Mouse (Mus musculus): ENCODE data around the gene Spag16.

Spag16 gene

GRCm38 (mm10) chr1:70104683-70105082, 277.9 kb downstream of the Spag16 start:
- DNase-seq, result no peak

- no peak for DNase-seq
Measured at GRCm38 (mm10) chr1:70116212-70116982, 289.6 kb downstream of the Spag16 start.

- peak; percentile 38 to 59 for DNase-seq
Measured at GRCm38 (mm10) chr1:70128035-70128434, 301.3 kb downstream of the Spag16 start.

DNA sequence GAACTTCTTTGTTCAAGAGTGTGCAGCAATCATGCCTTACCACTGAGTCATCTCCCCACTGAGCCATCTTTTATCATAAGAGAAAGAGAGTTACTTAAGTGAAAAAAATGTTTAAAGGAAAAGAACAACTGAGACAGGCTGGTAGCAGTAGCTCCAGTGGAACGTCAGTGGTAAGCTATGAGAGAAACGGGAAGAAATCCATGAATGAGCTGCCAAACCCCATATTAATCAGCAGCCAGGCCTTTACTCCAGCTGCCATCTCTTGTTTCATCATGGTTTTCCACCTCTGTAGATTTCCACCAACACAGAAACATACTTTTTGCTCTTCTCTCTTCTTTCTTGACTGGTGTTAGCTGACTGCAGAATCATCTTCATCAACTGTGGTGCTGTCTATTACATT, 308.8 kb downstream of the Spag16 start:
- DNase-seq, result no peak

GRCm38 (mm10) chr1:70165343-70166158, 338.8 kb downstream of the Spag16 start:
- peak; percentile 7 for DNase-seq

DNA sequence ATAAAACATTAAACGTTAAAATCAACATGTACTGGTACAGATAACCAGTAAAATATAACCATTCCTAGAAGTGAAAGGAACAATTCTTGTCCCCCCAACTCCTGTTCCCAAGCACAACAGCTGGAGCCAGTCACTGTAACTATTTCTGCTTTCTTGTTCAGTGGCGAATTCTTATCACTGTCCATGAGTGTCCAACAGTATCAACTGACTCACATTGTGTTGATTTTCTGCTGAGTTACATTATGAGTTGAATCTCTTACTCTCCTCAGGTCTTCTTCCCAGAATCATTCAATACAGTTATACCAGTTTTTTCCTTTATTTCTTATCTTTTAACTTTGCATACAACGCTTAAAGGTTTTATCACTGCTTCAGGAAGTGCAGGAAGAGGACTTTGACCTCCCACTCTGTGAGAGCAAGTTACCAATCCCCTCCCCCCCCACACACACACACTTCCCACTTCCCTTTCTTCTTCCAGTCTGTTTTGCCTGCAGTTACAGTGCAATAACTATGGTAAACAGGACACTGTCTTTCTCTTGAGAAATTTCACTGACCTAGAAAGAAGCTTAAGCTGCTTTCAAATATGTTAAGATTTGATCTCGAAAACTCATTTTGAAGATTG, 353.5 kb downstream of the Spag16 start:
- DNase-seq, result no peak

DNA sequence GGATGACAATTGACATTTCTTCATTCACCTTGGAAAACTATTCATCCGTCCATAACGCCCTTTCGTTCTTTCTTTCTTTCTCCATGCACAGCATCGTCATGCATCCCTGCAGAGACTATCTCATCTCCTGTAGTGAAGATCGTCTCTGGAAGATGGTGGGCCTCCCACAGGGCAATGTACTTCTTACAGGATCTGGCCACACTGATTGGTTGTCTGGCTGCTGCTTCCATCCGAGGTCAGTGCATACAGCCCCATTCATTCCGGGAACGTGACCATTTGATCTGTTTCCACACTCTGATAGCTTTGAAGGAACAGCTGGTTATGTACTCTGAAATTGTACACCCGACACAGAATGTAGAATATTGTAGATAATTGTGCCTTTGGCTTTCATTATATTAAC, 438.0 kb downstream of the Spag16 start:
- no peak for DNase-seq

GRCm38 (mm10) chr1:70265920-70266505, 439.2 kb downstream of the Spag16 start:
- DNase-seq, result no peak

GRCm38 (mm10) chr1:70270139-70270538, 443.4 kb downstream of the Spag16 start:
- DNase-seq, result peak; percentile 39 to 44

- no peak for DNase-seq
Measured at GRCm38 (mm10) chr1:70272753-70273152, 446.0 kb downstream of the Spag16 start.

DNA sequence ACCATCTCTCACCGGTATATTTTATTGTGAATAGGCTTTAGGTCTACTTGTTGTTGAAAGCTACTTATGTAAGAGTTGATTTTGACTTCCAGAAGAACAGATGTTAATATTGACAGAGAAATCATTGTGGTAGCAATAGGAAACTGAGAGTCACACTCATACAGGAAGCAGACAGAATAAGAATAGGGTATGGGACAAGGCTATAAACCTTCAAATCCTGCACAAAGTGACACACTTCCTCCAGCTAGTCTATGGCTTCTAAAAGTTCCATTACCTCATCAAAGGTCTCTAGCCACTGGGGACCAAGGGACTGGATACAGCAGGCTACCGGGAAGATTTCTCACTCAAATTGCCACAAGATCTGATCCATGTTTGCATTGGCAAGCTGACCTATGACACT, 452.5 kb downstream of the Spag16 start:
- DNase-seq, result no peak

DNA sequence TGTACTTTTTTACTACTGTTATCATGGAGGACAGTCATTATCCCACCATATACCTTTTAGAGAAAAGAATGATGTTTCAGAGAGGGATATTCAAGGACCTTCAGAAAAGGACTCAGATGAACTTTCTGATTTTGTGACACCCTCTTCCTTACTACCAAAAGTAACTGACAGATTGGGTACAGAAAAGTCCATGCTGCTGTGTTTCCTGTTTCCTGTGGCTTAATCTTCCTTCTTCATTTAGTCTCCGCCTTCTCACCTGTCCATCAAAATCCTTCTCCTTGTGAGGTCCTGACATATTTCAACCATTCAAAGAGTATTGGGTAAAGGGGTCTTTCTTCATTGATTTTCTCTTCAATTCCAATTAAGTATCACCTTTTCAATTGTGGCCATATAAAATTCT, 456.6 kb downstream of the Spag16 start:
- no peak for DNase-seq

DNA sequence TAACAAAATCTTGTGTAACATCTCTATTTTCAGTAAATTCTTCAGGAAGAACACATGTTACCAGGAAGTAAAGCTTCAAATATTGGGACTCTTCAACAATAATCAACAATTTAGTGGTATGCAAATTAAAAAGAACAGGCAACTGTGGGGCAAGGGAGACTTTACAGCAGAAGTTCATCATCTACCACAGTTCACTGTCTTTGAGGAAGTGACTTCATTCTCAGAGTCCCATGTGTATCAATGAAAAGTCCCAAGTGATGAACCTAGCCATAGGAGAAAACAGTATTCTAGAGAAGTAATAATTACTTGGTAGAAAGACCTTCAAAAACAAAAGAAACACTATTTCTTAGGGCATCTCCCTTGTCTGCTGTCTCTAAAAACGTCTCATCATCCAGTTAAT, 457.4 kb downstream of the Spag16 start:
- DNase-seq, result no peak

GRCm38 (mm10) chr1:70316128-70316765, 489.5 kb downstream of the Spag16 start:
- no peak for DNase-seq

DNA sequence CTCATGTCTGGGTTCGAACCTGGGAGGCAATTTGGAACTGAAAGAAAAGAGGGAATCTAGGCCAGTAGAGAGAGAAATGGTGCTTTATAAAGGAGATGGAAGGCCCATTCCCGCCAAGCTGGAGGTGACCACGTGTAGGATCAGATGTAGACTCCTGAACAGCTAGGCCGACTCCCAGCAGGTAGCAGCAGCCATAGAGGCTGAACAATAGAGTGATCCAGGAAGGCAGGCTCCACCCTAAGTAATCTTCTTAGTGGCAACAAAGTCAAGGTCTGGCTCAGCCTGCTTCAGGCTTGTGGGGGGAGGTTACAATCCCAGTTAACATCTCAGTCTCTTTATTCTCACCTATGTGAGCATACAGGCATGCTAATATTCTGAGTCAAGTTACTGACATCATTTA, 494.2 kb downstream of the Spag16 start:
- no peak for DNase-seq

DNA sequence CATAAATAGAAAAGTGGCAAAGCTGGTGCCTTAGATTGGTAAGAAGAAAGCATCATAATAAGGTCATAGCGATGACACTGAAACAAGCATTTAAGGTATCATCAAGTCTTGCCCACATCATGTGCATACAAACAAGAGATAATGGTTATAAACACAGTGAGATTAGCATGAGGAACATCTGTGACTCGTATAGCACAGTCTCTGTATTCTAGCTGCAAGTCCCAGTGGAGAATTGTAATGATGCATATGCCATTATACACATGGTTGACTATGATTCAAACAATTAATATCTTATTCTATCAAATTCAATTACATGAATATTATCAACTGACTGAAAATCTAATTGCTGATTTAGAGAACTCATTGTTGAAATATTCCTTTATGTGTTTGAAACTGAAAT, 519.4 kb downstream of the Spag16 start:
- DNase-seq, result no peak

DNA sequence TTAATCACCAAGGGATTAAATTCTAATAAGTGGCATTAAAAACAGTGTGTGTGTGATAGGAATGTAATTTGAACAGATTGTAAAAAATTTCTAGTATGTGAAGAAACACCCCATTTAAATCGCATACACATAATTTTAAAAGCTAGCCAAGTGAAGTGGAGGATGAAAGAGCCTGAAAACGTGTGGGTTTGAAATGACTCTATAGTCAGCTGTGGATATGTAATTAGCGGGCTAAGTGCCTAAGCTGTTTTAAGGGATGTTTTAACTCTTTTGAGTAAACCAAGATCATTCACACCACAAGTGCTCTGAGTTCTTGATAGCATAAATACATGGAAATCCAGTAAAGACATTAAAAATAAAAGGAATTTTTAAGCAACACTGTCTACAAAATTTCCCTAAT, 524.6 kb downstream of the Spag16 start:
- DNase-seq, result no peak

GRCm38 (mm10) chr1:70354014-70354413, 527.2 kb downstream of the Spag16 start:
- DNase-seq, result no peak

GRCm38 (mm10) chr1:70371721-70372120, 545.0 kb downstream of the Spag16 start:
- DNase-seq, result peak; percentile 80 to 81

DNA sequence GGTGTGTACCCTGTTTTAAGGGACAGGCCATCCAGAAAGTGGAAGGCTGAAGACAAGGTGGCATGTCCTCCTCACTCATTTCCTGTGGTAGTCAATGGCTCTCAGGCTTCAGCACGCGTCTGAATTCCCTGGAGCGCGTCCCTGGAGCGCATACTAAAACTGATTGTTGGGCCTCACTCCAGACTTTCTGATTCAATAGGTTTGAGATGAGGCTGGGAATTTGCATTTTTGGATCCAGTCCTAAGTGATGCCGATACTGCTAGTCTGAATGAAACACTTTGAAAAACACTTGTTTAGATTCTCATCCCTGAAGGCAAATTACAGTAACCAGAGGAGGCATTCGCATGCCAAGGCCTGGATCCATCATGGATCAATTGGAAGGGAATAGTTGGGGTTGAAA, 553.3 kb downstream of the Spag16 start:
- DNase-seq, result no peak

DNA sequence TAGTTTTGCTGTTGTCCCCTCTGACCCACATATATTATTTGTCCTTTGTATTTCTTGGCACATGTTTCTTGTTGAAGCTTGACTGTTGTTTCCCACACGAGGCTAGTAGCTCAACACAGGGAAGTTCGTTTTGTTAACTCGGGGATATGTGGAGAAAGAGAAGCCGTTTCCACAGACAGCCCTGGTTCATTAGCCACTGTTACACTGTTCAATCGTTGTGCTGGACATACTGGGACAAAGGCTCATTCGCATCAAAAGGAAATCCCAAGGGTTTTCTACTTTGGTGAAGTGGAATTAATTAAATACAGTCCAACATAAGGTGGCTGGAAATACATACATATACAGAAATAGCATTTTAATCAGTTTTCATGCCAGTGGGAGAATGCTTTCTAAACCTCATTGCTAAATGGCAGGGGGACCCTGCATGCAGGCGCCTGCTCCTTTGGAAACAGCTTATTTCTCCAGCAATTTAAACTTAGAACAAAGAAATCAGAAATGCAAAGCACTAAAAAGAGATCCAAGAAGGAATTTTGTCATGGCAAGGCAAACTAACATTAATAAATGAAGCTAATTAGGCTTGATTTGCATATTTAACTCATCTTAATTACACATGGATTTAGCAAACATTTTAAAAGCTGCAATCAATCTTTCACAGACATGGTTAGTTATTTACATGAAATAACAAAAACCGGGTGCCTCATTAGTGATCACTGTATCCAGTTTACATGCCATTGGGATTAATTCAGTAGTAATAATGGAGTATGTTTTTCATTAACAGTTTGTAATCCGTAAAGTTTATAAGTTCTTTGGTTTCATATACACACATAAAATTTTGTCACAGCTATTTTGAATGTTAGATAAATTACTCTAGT, 615.7 kb downstream of the Spag16 start:
- DNase-seq, result no peak

DNA sequence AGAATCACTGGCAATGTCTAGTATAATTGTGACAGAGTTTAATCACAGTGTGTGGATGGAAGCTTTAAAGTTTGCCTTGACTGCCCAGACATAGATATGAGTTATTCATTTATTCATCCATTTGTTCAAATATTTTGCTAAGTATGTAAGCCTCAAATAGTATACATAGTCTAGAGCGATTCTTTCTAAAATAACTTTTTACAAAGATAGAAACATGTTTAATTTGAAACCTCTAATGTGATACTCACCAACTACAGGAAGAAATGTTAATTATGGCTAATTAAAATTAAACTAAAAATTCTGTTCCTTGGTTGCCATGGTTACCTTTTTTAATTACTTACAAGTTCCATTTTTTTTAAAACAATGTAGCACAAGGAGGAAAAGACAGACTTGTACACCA, 653.1 kb downstream of the Spag16 start:
- no peak for DNase-seq
